Mouse (Mus musculus): ENCODE measurements at regions not wholly inside any gene's neighbourhood (a gene's known extent, or its start where the extent isn't known, plus 50 kb on each side); places are given as distances from the start of the nearest gene placed in this dataset.

DNA sequence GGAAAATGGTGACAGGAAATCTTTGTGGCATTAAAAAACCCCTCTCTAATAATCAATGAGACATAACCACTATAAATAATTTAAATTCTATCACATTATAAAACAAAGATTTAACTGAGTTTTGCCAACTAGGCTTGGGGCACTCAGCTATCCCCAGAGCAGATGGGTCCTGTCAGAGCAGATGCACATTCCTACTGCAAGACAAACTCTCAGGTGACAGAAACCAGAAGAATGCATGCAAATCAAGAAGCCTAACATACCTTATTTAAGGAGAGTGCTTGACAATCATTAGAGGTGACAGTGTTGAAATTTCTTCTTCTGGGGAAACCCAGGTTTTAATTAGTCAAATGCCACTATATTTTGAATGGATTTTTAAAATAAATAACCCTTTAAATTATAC lies 452.3 kb upstream of the Gm9747 start:
- H3K27me3 ChIP-seq (ENCODE audit: insufficient read depth, low read length), result no peaks in the 10 kb centered on the region
- no peak for TF ChIP-seq CTCF (conservative IDR thresholded peaks at IDR 0.05; ENCODE audit: low read length)
- no peak for TF ChIP-seq POU5F1 (IDR thresholded peaks at IDR 0.05; ENCODE audit: borderline replicate concordance, low read length)
- no peak for TF ChIP-seq NANOG (IDR thresholded peaks at IDR 0.05; ENCODE audit: borderline replicate concordance, low read length)
- H3K4me3 ChIP-seq (replicated peaks; ENCODE audit: low read length), result no peak overlapping the region

DNA sequence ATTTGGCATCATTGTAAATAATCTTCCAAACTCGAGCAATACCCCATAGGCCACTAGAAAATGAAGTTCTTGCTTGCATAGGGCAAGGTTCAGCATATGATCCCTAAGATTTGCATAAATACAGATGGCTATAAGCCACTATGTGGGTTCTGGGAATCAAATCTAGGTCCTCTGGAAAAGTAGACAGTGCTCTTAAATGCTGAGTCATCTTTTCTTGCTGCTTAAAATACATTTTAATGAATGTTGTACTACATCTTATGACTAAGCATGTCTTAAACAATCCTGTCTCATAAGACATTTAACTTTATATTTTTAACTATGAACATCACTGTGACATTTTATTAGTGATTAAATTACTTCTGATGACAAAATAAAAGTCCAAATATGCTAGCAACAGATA lies 448.6 kb upstream of the Gm9747 start:
- Histone ChIP-seq H3K9me3 (ENCODE audit: low read length) (no peaks in the 10 kb centered on the region), H3K27me3 (ENCODE audit: insufficient read depth, low read length) (no peaks in the 10 kb centered on the region), H3K36me3 (ENCODE audit: insufficient read depth, low read length) (no peaks in the 10 kb centered on the region), H3K4me3 (replicated peaks; ENCODE audit: low read length) (no peak overlapping the region), H3K4me1 (replicated peaks; ENCODE audit: low read depth, low read length) (no peaks in the 10 kb centered on the region)
- TF ChIP-seq NANOG (IDR thresholded peaks at IDR 0.05; ENCODE audit: borderline replicate concordance, low read length), result no peak
- no peak for TF ChIP-seq POU5F1 (IDR thresholded peaks at IDR 0.05; ENCODE audit: borderline replicate concordance, low read length)
- TF ChIP-seq CTCF (conservative IDR thresholded peaks at IDR 0.05; ENCODE audit: low read length), result no peak

More for the DNA sequence above, 452.3 kb upstream of the Gm9747 start:
- no peaks in the 10 kb centered on the region for H3K36me3 ChIP-seq (ENCODE audit: insufficient read depth, low read length)
- no peaks in the 10 kb centered on the region for H3K4me1 ChIP-seq (replicated peaks; ENCODE audit: low read depth, low read length)
- no peaks in the 10 kb centered on the region for H3K9me3 ChIP-seq (ENCODE audit: low read length)

DNA sequence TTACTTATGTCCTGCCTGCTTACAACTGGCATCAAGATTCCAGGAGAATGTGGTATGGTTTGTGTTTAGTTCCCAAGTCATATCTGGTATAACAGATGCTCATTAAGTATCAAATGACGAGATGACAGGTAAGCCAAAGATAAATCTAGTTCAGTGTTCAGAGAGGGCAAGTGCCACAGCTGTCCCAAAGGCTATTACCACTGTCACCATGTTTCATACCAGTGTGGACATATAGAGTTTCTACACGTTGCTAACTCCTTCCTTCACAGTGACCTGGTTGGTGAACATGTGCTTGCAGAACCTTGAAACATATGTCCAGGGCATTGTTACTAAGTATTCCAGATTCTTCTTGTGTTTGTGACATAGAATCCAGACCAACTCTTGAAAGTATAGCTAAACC lies 438.1 kb upstream of the Gm9747 start:
- H3K4me1 ChIP-seq (replicated peaks; ENCODE audit: low read depth, low read length), result no peaks in the 10 kb centered on the region
- no peaks in the 10 kb centered on the region for H3K27me3 ChIP-seq (ENCODE audit: insufficient read depth, low read length)
- TF ChIP-seq CTCF (conservative IDR thresholded peaks at IDR 0.05; ENCODE audit: low read length), result no peak
- TF ChIP-seq POU5F1 (IDR thresholded peaks at IDR 0.05; ENCODE audit: borderline replicate concordance, low read length), result no peak
- no peak for TF ChIP-seq NANOG (IDR thresholded peaks at IDR 0.05; ENCODE audit: borderline replicate concordance, low read length)
- H3K36me3 ChIP-seq (ENCODE audit: insufficient read depth, low read length), result no peaks in the 10 kb centered on the region
- no peak overlapping the region for H3K4me3 ChIP-seq (replicated peaks; ENCODE audit: low read length)
- H3K9me3 ChIP-seq (ENCODE audit: low read length), result no peaks in the 10 kb centered on the region

DNA sequence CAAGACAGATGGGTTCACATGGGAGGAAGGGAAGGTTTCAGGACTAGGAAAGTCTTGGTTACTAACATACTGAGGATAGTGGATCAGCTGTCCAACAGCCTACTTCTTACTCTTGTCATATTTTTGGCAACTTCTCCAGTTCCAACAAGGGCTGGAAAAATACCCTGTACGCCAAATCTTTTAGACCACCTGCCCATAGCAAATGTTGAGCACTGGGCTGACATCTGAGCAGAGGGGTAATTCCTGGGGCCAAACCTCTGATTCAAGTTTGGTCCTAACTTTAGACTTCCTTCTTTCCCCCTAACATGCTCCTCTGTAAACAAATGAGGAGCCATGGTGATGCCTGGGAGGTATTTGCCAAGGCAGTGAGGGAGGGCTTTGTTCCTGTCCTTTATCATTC lies 437.5 kb upstream of the Gm9747 start:
- no peak for TF ChIP-seq POU5F1 (IDR thresholded peaks at IDR 0.05; ENCODE audit: borderline replicate concordance, low read length)
- TF ChIP-seq CTCF (conservative IDR thresholded peaks at IDR 0.05; ENCODE audit: low read length), result no peak
- no peak for TF ChIP-seq NANOG (IDR thresholded peaks at IDR 0.05; ENCODE audit: borderline replicate concordance, low read length)
- H3K4me1 ChIP-seq (replicated peaks; ENCODE audit: low read depth, low read length), result no peaks in the 10 kb centered on the region

DNA sequence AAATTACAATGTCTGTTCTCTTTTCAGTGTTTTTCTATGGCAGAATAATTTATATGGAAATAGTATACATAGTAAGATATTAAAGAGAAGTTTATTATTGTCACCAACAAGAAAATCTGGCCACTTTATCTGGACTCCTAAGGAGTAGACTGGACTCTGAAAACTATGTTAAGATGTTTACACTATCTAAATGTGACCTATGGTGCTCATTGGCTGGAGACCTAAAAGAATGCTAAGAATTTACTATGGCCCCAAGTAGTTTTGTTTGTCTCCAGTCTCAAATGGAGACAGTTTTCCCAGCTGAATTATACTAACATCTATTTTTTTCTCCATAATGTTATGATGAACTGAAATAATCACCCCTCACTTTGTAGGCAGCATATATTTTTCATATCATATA lies 421.3 kb upstream of the Gm9747 start:
- TF ChIP-seq POU5F1 (IDR thresholded peaks at IDR 0.05; ENCODE audit: borderline replicate concordance, low read length) (no peak), NANOG (IDR thresholded peaks at IDR 0.05; ENCODE audit: borderline replicate concordance, low read length) (no peak)
- peaks cover 23% of the 10 kb centered on the region for H3K9me3 ChIP-seq (ENCODE audit: low read length)
- no peak overlapping the region for H3K4me3 ChIP-seq (replicated peaks; ENCODE audit: low read length)
- no peaks in the 10 kb centered on the region for H3K27me3 ChIP-seq (ENCODE audit: insufficient read depth, low read length)
- no peaks in the 10 kb centered on the region for H3K4me1 ChIP-seq (replicated peaks; ENCODE audit: low read depth, low read length)
- no peaks in the 10 kb centered on the region for H3K36me3 ChIP-seq (ENCODE audit: insufficient read depth, low read length)

More for the DNA sequence above, 437.5 kb upstream of the Gm9747 start:
- H3K4me3 ChIP-seq (replicated peaks; ENCODE audit: low read length), result no peak overlapping the region
- H3K9me3 ChIP-seq (ENCODE audit: low read length), result no peaks in the 10 kb centered on the region
- H3K36me3 ChIP-seq (ENCODE audit: insufficient read depth, low read length), result no peaks in the 10 kb centered on the region
- no peaks in the 10 kb centered on the region for H3K27me3 ChIP-seq (ENCODE audit: insufficient read depth, low read length)

DNA sequence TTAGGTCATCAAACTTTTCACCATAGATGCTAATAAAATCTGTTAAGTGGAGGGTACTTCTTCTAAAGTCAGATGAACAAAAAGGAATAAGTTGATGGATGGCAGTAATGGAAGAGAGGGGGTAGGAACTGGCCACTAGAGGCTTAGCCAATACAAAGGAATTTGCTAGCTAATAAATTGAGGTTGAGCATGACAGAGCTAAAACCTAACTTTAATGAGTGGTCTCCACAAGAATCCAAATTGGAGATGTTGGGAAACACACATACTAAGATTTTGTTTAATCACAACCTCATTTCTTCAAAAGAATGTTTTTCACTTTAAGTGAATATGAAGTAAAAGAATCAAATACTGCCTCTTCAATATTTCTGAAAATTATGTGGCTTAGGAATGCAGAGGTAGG lies 414.0 kb upstream of the Gm9747 start:
- no peaks in the 10 kb centered on the region for H3K9me3 ChIP-seq (ENCODE audit: low read length)
- no peaks in the 10 kb centered on the region for H3K36me3 ChIP-seq (ENCODE audit: insufficient read depth, low read length)
- no peak overlapping the region for H3K4me3 ChIP-seq (replicated peaks; ENCODE audit: low read length)
- H3K27me3 ChIP-seq (ENCODE audit: insufficient read depth, low read length), result no peaks in the 10 kb centered on the region
- TF ChIP-seq NANOG (IDR thresholded peaks at IDR 0.05; ENCODE audit: borderline replicate concordance, low read length) (no peak), POU5F1 (IDR thresholded peaks at IDR 0.05; ENCODE audit: borderline replicate concordance, low read length) (no peak), CTCF (conservative IDR thresholded peaks at IDR 0.05; ENCODE audit: low read length) (no peak)
- no peaks in the 10 kb centered on the region for H3K4me1 ChIP-seq (replicated peaks; ENCODE audit: low read depth, low read length)

DNA sequence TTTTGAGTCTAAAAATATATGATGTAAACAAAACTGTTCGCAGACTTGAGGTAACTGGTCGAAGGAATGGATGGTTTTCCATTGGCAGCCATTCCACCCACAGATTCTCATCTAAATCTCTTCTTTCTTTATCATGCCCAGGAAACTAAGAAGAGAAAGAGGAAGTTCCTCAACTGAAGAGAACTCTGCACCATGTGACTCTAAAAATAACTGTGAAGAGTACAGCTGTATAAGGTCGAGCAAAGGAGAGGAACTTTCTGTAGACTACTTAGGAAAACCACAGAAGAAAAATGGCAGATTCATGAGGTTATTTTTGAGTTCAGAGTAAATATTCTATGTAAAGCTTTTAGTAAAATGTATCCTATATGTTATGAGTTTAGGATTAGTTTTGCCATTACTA lies 390.9 kb upstream of the Gm9747 start:
- Histone ChIP-seq H3K4me1 (replicated peaks; ENCODE audit: low read depth, low read length) (no peaks in the 10 kb centered on the region), H3K4me3 (replicated peaks; ENCODE audit: low read length) (no peak overlapping the region), H3K36me3 (ENCODE audit: insufficient read depth, low read length) (no peaks in the 10 kb centered on the region), H3K9me3 (ENCODE audit: low read length) (no peaks in the 10 kb centered on the region), H3K27me3 (ENCODE audit: insufficient read depth, low read length) (no peaks in the 10 kb centered on the region)
- TF ChIP-seq POU5F1 (IDR thresholded peaks at IDR 0.05; ENCODE audit: borderline replicate concordance, low read length) (no peak), CTCF (conservative IDR thresholded peaks at IDR 0.05; ENCODE audit: low read length) (no peak), NANOG (IDR thresholded peaks at IDR 0.05; ENCODE audit: borderline replicate concordance, low read length) (no peak)

DNA sequence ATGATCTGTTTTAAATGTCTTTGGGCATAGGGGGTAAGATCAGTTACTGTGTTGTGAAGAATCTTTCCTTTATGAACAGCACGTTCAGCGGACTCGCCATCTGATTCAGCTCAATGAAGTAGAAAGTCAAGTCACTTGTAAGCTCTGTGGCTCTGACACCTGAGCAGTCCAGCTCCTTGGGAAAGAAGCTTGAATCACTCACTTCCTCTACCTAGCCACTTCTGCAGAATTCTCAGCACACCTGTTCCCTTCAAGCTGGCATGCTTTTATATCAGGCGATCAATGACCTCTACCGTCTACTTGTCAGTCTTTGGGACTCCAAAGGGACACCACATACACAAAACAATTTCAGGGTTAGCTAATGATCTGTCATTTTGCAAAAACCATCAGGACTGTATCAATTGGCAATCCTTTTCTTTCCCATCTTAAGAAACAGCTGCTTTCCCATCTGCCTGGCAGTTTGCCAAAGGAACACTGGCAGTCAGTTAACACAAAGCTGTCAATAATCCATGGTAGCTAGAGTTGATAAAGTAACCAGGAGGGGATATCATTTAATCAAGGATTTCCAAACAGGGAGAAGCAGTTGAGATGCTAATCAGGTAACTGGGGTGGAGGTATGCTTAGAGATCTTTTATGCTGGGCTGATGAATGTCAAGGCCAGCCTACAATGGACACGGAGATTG lies 382.3 kb upstream of the Gm9747 start:
- Histone ChIP-seq H3K36me3 (ENCODE audit: insufficient read depth, low read length) (no peaks in the 10 kb centered on the region), H3K9me3 (ENCODE audit: low read length) (no peaks in the 10 kb centered on the region), H3K4me1 (replicated peaks; ENCODE audit: low read depth, low read length) (no peaks in the 10 kb centered on the region), H3K27me3 (ENCODE audit: insufficient read depth, low read length) (no peaks in the 10 kb centered on the region), H3K4me3 (replicated peaks; ENCODE audit: low read length) (no peak overlapping the region)
- no peak for TF ChIP-seq CTCF (conservative IDR thresholded peaks at IDR 0.05; ENCODE audit: low read length)
- no peak for TF ChIP-seq NANOG (IDR thresholded peaks at IDR 0.05; ENCODE audit: borderline replicate concordance, low read length)
- no peak for TF ChIP-seq POU5F1 (IDR thresholded peaks at IDR 0.05; ENCODE audit: borderline replicate concordance, low read length)

DNA sequence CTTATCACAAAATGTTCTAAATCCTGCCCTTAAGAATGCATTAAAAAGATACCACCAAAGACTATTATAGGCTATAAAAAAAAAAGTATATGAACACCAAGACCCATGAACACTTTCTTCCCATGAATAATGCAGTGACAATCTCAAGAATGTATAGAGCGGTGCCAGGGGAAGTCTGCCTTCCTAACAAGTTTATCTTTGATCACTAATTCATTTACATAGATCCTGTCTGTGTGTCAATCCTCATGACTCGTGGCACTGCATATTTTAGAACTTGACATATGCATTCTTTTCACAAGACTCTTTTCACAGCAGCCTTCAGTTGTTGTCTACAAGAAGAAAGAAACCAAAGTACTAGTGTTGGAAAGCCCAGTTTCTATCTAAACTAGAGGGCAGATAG lies 373.4 kb upstream of the Gm9747 start:
- H3K4me1 ChIP-seq (replicated peaks; ENCODE audit: low read depth, low read length), result no peaks in the 10 kb centered on the region
- H3K27me3 ChIP-seq (ENCODE audit: insufficient read depth, low read length), result no peaks in the 10 kb centered on the region
- no peaks in the 10 kb centered on the region for H3K9me3 ChIP-seq (ENCODE audit: low read length)
- TF ChIP-seq NANOG (IDR thresholded peaks at IDR 0.05; ENCODE audit: borderline replicate concordance, low read length) (no peak), CTCF (conservative IDR thresholded peaks at IDR 0.05; ENCODE audit: low read length) (no peak), POU5F1 (IDR thresholded peaks at IDR 0.05; ENCODE audit: borderline replicate concordance, low read length) (no peak)
- H3K4me3 ChIP-seq (replicated peaks; ENCODE audit: low read length), result no peak overlapping the region
- no peaks in the 10 kb centered on the region for H3K36me3 ChIP-seq (ENCODE audit: insufficient read depth, low read length)

Measured in E14TG2a.4 (cell line).